Mouse (Mus musculus) MEL (cell line): ENCODE data around the gene Wfdc11. TPM values are rescaled to one million over a fixed set of nuclear protein-coding genes. Genes with fewer than 3 reads are reported as not detected.

Source experiments
- DNase-seq: peaks from one replicate; pipeline ENCODE4 v3.0.0; 2011; ENCODE audit warnings: low read depth, low spot score
- H3K27ac ChIP-seq: 2 replicates; pipeline ENCODE4 v1.5.1; 2012; ENCODE audit warnings: low read depth, mild to moderate bottlenecking, control low read depth, low read length, moderate library complexity; ENCODE audit not compliant: control insufficient read depth
- H3K27me3 ChIP-seq, 2 experiments: fragments of 150-350 bp in 1 of 2; sonication (generic) in 1 of 2; 2 replicates each; pipeline ENCODE4 v1.6.1; 2012; ENCODE audit warnings: low read length in 2 of 2, mild to moderate bottlenecking in 2 of 2, improper control_type of control experiment in 1 of 2, moderate library complexity in 1 of 2; ENCODE audit not compliant: insufficient read depth in 2 of 2, control insufficient read depth in 1 of 2
- H3K36me3 ChIP-seq, 2 experiments: 2 replicates each; pipeline ENCODE4 v1.6.1; 2012 to 2014; ENCODE audit warnings: low read length in 2 of 2, improper control_type of control experiment in 1 of 2, inconsistent platforms in 1 of 2, mild to moderate bottlenecking in 1 of 2; ENCODE audit not compliant: insufficient read depth in 2 of 2, control insufficient read depth in 1 of 2
- H3K4me1 ChIP-seq, 2 experiments: fragments of 150-350 bp in 1 of 2; sonication (generic) in 1 of 2; 2 replicates each; pipeline ENCODE4 v1.6.1; 2012; ENCODE audit warnings: low read length in 2 of 2, improper control_type of control experiment in 1 of 2, mild to moderate bottlenecking in 1 of 2; ENCODE audit not compliant: insufficient read depth in 2 of 2, control insufficient read depth in 1 of 2
- H3K4me3 ChIP-seq, 2 experiments: fragments of 150-350 bp in 1 of 2; sonication (generic) in 1 of 2; 2 replicates each; pipeline ENCODE4 v1.5.1; 2012; ENCODE audit warnings: low read depth in 2 of 2, low read length in 2 of 2, mild to moderate bottlenecking in 2 of 2, moderate library complexity in 2 of 2, control low read depth in 1 of 2, improper control_type of control experiment in 1 of 2; ENCODE audit not compliant: control insufficient read depth in 1 of 2, insufficient read depth in 1 of 2
- H3K79me2 ChIP-seq: 2 replicates; pipeline ENCODE4 v1.6.1; 2012; ENCODE audit warnings: mild to moderate bottlenecking, low read length, moderate library complexity; ENCODE audit not compliant: control insufficient read depth, poor library complexity, insufficient read depth
- H3K9ac ChIP-seq: 2 replicates; pipeline ENCODE4 v1.6.1; 2012; ENCODE audit warnings: low read depth, mild to moderate bottlenecking, control low read depth, low read length, moderate library complexity; ENCODE audit not compliant: control insufficient read depth, poor library complexity, severe bottlenecking
- H3K9me3 ChIP-seq: fragments of 150-350 bp; sonication (generic); replicated peaks from 2 replicates; pipeline ENCODE4 v1.6.1; 2012; ENCODE audit warnings: mild to moderate bottlenecking, low read length, improper control_type of control experiment, moderate library complexity; ENCODE audit not compliant: insufficient read depth
- BHLHE40 ChIP-seq: IDR thresholded peaks from 2 replicates; pipeline ENCODE4 v1.6.1; 2012; ENCODE audit warnings: low read depth, mild to moderate bottlenecking, inconsistent platforms, low read length, improper control_type of control experiment, borderline replicate concordance
- CHD1 ChIP-seq: IDR thresholded peaks from 2 replicates; pipeline ENCODE4 v1.6.1; 2012; ENCODE audit warnings: low read depth, mild to moderate bottlenecking, inconsistent platforms, low read length, improper control_type of control experiment
- CHD2 ChIP-seq: IDR thresholded peaks from 2 replicates; pipeline ENCODE4 v1.6.1; 2011; ENCODE audit warnings: low read length, improper control_type of control experiment
- CTCF ChIP-seq, 3 experiments: IDR thresholded peaks in 2 of 3; conservative IDR thresholded peaks in 1 of 3; 2 replicates each; pipeline ENCODE4 v1.5.1; 2011 to 2012; ENCODE audit warnings: low read length in 3 of 3, low read depth in 2 of 3, mild to moderate bottlenecking in 2 of 3, improper control_type of control experiment in 1 of 3, inconsistent platforms in 1 of 3, mixed read lengths in 1 of 3, moderate library complexity in 1 of 3; ENCODE audit not compliant: control insufficient read depth in 1 of 3, insufficient read depth in 1 of 3, poor library complexity in 1 of 3, severe bottlenecking in 1 of 3
- ELF1 ChIP-seq: IDR thresholded peaks from 2 replicates; pipeline ENCODE4 v1.6.1; 2014; ENCODE audit warnings: low read depth, mild to moderate bottlenecking, inconsistent platforms, low read length, improper control_type of control experiment, moderate library complexity
- EP300 ChIP-seq, 2 experiments: IDR thresholded peaks; 2 replicates each; pipeline ENCODE4 v1.6.1; 2011; ENCODE audit warnings: improper control_type of control experiment in 2 of 2, low read length in 2 of 2, low read depth in 1 of 2, mild to moderate bottlenecking in 1 of 2
- JUND ChIP-seq: IDR thresholded peaks from 2 replicates; pipeline ENCODE4 v1.6.1; 2011; ENCODE audit warnings: low read depth, mild to moderate bottlenecking, improper control_type of control experiment, low read length
- KAT2A ChIP-seq: conservative IDR thresholded peaks from 2 replicates; pipeline ENCODE4 v1.6.1; 2012; ENCODE audit warnings: low read depth, low read length, improper control_type of control experiment, inconsistent platforms
- MAX ChIP-seq: IDR thresholded peaks from 2 replicates; pipeline ENCODE4 v1.6.1; 2011; ENCODE audit warnings: low read length, improper control_type of control experiment
- MEF2A ChIP-seq: IDR thresholded peaks from 2 replicates; pipeline ENCODE4 v1.6.1; 2014; ENCODE audit warnings: low read depth, mild to moderate bottlenecking, inconsistent platforms, low read length, improper control_type of control experiment; ENCODE audit not compliant: poor library complexity, insufficient replicate concordance, severe bottlenecking; ENCODE audit errors: extremely low read depth
- NELFE ChIP-seq: IDR thresholded peaks from 2 replicates; pipeline ENCODE4 v1.6.1; 2011; ENCODE audit warnings: low read depth, low read length, improper control_type of control experiment
- POLR2AphosphoS5 ChIP-seq: IDR thresholded peaks from 2 replicates; pipeline ENCODE4 v1.6.1; 2012; ENCODE audit warnings: low read depth, borderline replicate concordance, mild to moderate bottlenecking, inconsistent platforms, low read length, moderate library complexity, mixed read lengths
- RAD21 ChIP-seq: IDR thresholded peaks from 2 replicates; pipeline ENCODE4 v1.6.1; 2011; ENCODE audit warnings: mild to moderate bottlenecking, low read depth, low read length, improper control_type of control experiment
- RCOR1 ChIP-seq: IDR thresholded peaks from 2 replicates; pipeline ENCODE4 v1.6.1; 2012; ENCODE audit warnings: low read depth, mild to moderate bottlenecking, inconsistent platforms, low read length, improper control_type of control experiment
- SIN3A ChIP-seq: IDR thresholded peaks from 2 replicates; pipeline ENCODE4 v1.6.1; 2012; ENCODE audit warnings: low read length, improper control_type of control experiment, inconsistent platforms
- SMC3 ChIP-seq: IDR thresholded peaks from 2 replicates; pipeline ENCODE4 v1.6.1; 2011; ENCODE audit warnings: low read depth, low read length, improper control_type of control experiment
- TCF12 ChIP-seq: IDR thresholded peaks from 2 replicates; pipeline ENCODE4 v1.6.1; 2014; ENCODE audit warnings: low read depth, mild to moderate bottlenecking, inconsistent platforms, low read length, improper control_type of control experiment, moderate library complexity
- UBTF ChIP-seq: IDR thresholded peaks from 2 replicates; pipeline ENCODE4 v1.6.1; 2012; ENCODE audit warnings: low read depth, mild to moderate bottlenecking, inconsistent platforms, low read length, improper control_type of control experiment, moderate library complexity, borderline replicate concordance; ENCODE audit not compliant: insufficient read depth
- USF2 ChIP-seq, 2 experiments: IDR thresholded peaks; 2 replicates each; pipeline ENCODE4 v1.6.1; 2011 to 2012; ENCODE audit warnings: improper control_type of control experiment in 2 of 2, low read length in 2 of 2, borderline replicate concordance in 1 of 2, inconsistent platforms in 1 of 2, low read depth in 1 of 2, mild to moderate bottlenecking in 1 of 2; ENCODE audit not compliant: insufficient read depth in 1 of 2
- ZMIZ1 ChIP-seq: IDR thresholded peaks from 2 replicates; pipeline ENCODE4 v1.6.1; 2012; ENCODE audit warnings: low read depth, mild to moderate bottlenecking, inconsistent platforms, low read length, improper control_type of control experiment, moderate library complexity
- polyA plus RNA-seq, 2 experiments: library from polyadenylated mRNA; stranded (reverse) in 1 of 2; unstranded in 1 of 2; fragments of >175 nt in 1 of 2; fragments of >200 nt in 1 of 2; gene quantifications; 2 replicates each; pipeline versions ENCODE4 v1.2.1 to v1.2.4; 2012; ENCODE audit warnings: low replicate concordance in 2 of 2, low read depth in 1 of 2; ENCODE audit not compliant: insufficient read length in 2 of 2, insufficient read depth in 1 of 2, missing spikeins in 1 of 2
- total RNA-seq: library from RNA; depleted of rRNA; stranded (reverse); fragments of 300-350 nt; gene quantifications from 2 replicates; pipeline ENCODE4 v1.2.3, GENCODE M21; 2012

The Wfdc11 gene
- total and polyA plus RNA-seq, 3 experiments, result not detected

- TF ChIP-seq MEF2A, result no peak
- TF ChIP-seq ELF1, result peak; percentile 88
- TF ChIP-seq, all 39 proteins: peak for 19
Measured at GRCm38 (mm10) chr2:164641129-164641528, 32.8 kb downstream of the Wfdc11 start (continued).

- Histone ChIP-seq H3K9me3 (no peaks in the 10 kb centered on the region), H3K79me2 (no peaks in the 10 kb centered on the region), H3K27ac (no peak within 1 kb of the TSS), H3K36me3 (peaks cover 0 to 11% of the 10 kb centered on the region in 2 experiments; a peak in 2 of 4 replicates), H3K4me3 (no peak within 1 kb of the TSS), H3K4me1 (peaks cover 13 to 16% of the 10 kb centered on the region in 2 experiments), H3K9ac (no peak within 1 kb of the TSS), H3K27me3 (no peaks in the 10 kb centered on the region)
- TF ChIP-seq JUND (no peak), UBTF (no peak), CHD2 (no peak), KAT2A (no peak), CHD1 (no peak), SIN3A (no peak), MAX (no peak), BHLHE40 (no peak), EP300 (IDR thresholded peaks at IDR 0.05; ENCODE audit: low read depth in 1 of 2, low read length in 2 of 2) (no peak), RAD21 (no peak), SMC3 (no peak), POLR2AphosphoS5 (no peak), NELFE (no peak), CTCF (IDR thresholded peaks at IDR 0.05 in 2 of 3, conservative IDR thresholded peaks at IDR 0.05 in 1 of 3; ENCODE audit: control insufficient read depth in 1 of 3, insufficient read depth in 1 of 3, low read depth in 2 of 3, low read length in 3 of 3, poor library complexity in 1 of 3, severe bottlenecking in 1 of 3) (no peak), MEF2A (no peak)
- DNase-seq, result no peak
Measured at GRCm38 (mm10) chr2:164638696-164639095, 35.2 kb downstream of the Wfdc11 start, which contains the start of gene Wfdc16. Wfdc16 (minus strand) TSS chr2:164638796.

DNA sequence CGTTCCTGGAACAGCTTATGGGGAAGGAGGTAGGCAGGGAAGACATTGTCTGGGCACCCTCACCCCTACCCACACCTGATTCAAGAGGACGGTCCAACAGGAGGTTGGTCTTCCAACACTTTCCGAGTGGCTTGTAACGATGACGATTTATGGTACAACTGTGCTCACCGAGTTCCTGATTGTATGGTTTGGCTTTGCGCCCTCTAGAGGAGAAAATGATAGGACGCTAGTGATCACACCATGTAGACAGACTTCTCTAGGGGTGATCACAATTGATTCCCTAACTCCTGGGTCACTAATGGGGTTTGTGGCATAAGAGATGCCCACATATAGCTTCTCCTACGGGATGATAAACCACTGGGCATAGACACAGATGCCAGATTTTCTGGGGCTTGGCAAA, 38.6 kb downstream of the Wfdc11 start:
- peak; percentile 34 for DNase-seq
- TF ChIP-seq RCOR1 (no peak), ZMIZ1 (no peak), CHD1 (no peak), CTCF (IDR thresholded peaks at IDR 0.05 in 2 of 3, conservative IDR thresholded peaks at IDR 0.05 in 1 of 3; ENCODE audit: control insufficient read depth in 1 of 3, insufficient read depth in 1 of 3, low read depth in 2 of 3, low read length in 3 of 3, poor library complexity in 1 of 3, severe bottlenecking in 1 of 3) (peak; percentile 21 to 55 (median 43); a peak in 5 of 6 replicates), USF2 (IDR thresholded peaks at IDR 0.05; ENCODE audit: borderline replicate concordance in 1 of 2, insufficient read depth in 1 of 2, low read depth in 1 of 2, low read length in 2 of 2) (no peak), NELFE (no peak), TCF12 (no peak)

More for the DNA sequence above, 38.6 kb downstream of the Wfdc11 start:
- Histone ChIP-seq H3K36me3 (no peaks in the 10 kb centered on the region), H3K79me2 (no peaks in the 10 kb centered on the region), H3K4me1 (no peaks in the 10 kb centered on the region), H3K27ac (no peak overlapping the region), H3K27me3 (no peaks in the 10 kb centered on the region; a peak in 2 of 4 replicates), H3K4me3 (no peak overlapping the region), H3K9ac (no peak overlapping the region), H3K9me3 (no peaks in the 10 kb centered on the region)
